Mouse (Mus musculus) layer of hippocampus, postnatal 25 days (tissue): ENCODE results near the gene Tekt3. TPM values are rescaled to one million over a fixed set of nuclear protein-coding genes. Genes with fewer than 3 reads are reported as not detected.
A peak's percentile ranks its signal among the peaks of the same experiment; 100 is the strongest.

Experiments
- DNase-seq, 2 experiments: peaks; one replicate each; pipeline ENCODE4 v3.0.0; 2022; ENCODE audit warnings: mixed read lengths in 2 of 2, low spot score in 1 of 2; ENCODE audit errors: extremely low spot score in 1 of 2
- total RNA-seq, 2 experiments: library from RNA; stranded (reverse); gene quantifications; 2 replicates each; pipeline ENCODE4 v1.2.3; 2021

Tekt3 gene
- total RNA-seq, 2 experiments from 2014 or later = 0.20 TPM; not detected in 1

GRCm38 (mm10) chr11:63122776-63123350 is 61.4 kb downstream of the Tekt3 start:
- DNase-seq = no peak

- no peak for DNase-seq
Observed at GRCm38 (mm10) chr11:63124316-63124715, 62.9 kb downstream of the Tekt3 start.

- no peak for DNase-seq
Observed at GRCm38 (mm10) chr11:63125832-63126456, 64.5 kb downstream of the Tekt3 start.

GRCm38 (mm10) chr11:63126976-63127375 is 65.5 kb downstream of the Tekt3 start:
- no peak for DNase-seq

- no peak for DNase-seq
Observed at GRCm38 (mm10) chr11:63127513-63127912, 66.1 kb downstream of the Tekt3 start.

DNA sequence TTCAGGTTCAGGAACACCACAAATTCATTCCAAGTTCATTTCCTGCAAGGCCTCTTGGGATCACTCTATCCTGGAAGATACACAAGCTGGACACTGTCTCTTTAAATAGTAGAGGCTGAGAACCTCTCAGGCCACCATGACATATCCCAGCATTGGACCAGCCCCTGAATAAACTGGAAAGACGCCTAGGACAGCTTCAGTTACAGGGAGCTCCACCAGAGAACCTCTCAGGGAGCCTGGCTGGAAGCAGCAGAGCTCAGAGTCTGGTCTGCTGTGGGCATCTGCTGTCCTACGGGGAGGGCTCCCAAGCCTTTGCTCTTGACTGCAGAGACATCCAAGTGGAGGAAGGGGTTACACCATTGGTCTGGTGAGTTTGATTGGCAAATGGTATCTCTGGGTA is 67.3 kb downstream of the Tekt3 start, which contains the start of gene Pmp22:
Gene Pmp22 (plus strand): TSS at position 199 of the 400 bp plus-strand sequence.
- no peak for DNase-seq

GRCm38 (mm10) chr11:63129375-63129774 is 67.9 kb downstream of the Tekt3 start:
- no peak for DNase-seq

DNA sequence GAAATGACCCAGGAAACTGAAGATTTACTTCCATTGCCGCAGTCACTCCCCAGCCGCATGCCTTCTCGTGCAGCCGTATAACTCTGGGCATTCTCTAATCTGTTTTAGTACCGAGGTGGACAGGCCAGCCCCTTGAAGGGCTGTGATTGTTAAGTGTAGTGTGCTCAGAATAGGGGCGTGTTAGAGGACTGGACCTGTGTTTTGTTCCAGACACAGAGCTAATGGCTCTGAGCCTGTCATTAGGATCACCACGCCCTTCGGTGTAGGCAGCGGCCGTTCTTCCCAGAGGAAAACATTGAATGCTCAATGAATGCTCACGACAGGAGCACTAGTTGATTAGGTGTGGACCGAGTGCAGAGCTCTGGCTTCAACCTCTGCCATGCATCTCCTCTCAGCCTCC is 68.4 kb downstream of the Tekt3 start:
- no peak for DNase-seq

DNA sequence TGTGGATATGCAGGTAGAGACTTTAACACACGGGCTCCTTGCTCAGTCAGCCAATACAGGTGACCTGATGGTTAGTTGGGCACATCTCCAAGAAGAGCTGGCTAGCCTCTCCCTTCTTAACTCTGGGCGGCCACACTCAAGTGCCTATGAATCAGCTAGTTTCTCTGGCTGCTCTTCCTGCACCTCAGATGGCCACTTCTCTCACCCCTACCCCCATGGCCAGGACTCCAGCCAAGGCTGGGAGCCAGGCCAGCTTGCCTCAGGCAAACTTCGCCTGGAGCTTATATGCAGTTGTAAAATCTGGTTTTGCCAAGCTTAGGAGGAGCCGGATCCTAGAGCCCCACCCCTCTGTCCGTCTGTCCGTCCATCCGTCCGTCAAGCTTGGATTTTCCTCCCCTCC is 69.0 kb downstream of the Tekt3 start:
- no peak for DNase-seq

DNA sequence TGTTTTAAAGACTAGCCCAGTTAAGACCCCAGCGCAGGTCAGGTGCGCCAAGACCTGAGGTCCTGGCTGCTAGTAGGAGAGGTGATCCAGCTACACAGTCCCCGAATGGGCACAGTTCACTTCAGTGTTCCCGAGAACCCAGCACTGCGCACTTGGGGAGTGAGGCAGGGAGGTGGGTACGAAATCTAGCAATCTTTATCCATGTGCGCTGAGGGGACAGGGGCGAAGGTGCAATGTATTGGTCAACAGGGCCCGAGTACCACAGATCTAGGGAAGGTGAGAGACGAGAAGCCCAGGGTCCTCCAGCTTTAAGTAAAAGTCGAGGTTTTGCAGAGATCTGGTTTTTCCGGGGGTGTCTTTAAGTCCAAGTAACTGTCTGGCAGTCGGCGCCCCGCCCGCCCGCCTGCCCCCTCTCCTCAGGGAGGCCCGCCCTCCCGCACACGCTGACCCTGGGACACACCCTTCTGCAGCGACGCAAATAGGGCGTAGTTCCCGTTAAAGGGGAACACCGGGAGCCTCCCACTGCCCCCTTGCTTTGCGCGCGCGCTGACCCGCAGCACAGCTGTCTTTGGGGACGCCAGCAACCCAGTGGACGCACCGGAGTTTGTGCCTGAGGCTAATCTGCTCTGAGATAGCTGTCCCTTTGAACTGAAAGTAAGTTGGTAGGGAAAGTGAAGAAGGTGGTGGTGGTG is 69.7 kb downstream of the Tekt3 start:
- DNase-seq = no peak

DNA sequence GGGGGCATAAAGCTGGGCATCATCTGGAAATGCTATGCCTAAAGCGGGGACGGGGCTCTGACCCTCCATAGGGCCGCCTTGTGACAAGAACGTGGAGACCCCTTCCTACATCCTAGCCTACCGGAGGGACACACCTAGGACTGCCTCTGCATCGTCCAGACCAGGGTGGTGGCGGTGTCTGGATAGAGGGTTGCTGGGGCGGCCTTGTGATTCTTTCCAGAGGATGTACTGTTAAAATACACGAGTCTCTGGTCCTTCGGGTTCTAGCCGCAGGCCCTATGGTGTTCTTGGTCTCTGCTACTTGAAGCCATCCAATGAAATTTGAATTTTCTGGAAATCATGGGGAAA is 70.2 kb downstream of the Tekt3 start:
- DNase-seq = no peak

DNA sequence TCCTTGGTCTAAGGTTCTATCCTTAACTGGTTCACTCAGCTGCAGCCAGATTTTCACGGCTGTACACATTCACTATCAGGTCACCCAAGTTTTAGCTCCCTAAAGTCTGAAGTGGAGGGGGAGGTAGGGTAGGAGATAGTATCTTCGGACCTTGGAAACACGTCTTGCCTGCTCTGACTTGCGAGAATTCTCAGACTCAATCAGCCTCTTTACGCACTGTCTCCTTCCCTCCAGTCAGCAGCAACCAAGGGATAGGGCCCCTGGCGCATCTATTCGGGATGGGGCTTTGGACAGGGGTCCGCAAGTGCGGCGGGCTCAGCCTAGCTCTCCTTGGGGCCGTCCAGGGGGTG is 70.7 kb downstream of the Tekt3 start:
- DNase-seq = no peak

DNA sequence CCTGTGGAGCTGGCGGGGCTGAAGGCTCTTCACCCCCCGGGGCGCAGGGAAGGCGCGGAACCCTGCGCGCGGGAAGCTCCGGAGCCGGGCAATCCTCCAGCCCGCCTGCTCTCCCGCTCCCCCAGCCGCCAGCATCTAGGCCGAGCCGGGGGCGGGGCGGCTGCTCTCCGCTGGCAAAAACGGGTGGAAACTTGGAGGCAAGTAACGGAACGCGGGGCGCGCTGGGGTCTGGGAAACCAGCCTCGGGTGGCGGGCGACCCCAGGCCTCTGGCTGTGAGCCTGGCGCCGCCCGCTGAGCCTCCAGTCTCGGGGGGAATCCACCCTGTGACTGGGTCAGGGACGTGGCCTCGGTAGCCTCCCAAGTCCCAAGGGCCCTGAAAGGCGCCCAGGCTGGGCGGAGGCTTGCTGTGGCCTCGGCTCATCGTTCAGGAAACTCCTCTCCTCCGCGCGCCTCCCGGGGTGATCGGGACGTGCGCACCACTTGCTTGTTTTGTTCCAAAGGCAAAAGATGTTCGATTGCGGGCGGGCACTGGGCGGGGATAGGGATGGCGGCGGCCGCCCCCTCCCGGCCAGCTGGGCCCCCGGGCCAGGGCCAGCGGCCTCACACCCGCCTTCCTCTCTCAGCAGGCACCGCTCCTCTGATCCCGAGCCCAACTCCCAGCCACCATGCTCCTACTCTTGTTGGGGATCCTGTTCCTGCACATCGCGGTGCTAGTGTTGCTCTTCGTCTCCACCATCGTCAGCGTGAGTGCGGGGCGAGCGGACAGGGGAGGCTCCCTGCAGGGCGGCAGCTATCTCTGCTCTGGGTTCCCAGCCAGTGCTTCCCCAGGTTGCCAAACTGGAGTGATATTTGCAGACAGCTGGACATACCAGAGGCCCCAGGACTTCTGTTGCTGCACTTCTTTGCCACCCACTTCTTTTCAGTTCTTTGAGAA is 71.3 kb downstream of the Tekt3 start:
- peak; percentile 50 to 51 for DNase-seq

- no peak for DNase-seq
Observed at GRCm38 (mm10) chr11:63134021-63134420, 72.6 kb downstream of the Tekt3 start.

DNA sequence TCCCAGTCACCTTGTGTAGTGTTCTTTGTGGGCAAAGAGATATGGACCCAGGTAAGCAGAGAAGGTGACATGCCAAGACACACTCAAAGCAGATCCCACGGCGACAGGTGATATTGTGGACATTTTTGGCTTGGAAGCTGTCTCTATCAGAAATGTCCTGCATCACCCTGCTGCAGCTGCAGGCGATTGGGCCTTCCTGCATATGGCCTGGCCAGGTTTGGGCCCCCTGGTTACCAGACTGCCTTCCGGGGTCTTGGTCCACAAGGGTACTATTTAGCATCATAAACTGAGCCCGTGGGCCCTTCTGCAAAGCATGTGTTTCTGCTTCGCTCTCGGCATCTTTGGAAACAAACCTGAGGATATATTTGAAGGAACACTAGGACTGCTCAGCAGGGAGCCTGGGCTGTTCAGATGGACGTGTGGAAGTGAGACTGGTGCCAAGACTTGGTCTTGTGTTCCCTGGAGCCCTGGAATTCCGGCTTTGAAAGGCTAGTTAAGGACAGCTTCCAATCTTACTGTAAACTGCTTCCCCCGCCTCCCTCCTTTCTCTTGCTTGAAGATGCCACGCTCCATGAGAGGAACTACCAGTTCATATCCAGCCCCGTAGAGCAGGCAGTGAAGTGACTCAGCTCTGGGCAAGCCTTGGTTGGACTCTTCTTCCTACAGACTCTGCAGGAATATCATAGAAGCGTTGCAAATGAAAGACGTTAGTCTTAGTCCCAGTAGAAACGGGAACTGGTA is 73.5 kb downstream of the Tekt3 start:
- no peak for DNase-seq

GRCm38 (mm10) chr11:63135622-63136021 is 74.2 kb downstream of the Tekt3 start:
- peak; percentile 94 to 99 for DNase-seq

DNA sequence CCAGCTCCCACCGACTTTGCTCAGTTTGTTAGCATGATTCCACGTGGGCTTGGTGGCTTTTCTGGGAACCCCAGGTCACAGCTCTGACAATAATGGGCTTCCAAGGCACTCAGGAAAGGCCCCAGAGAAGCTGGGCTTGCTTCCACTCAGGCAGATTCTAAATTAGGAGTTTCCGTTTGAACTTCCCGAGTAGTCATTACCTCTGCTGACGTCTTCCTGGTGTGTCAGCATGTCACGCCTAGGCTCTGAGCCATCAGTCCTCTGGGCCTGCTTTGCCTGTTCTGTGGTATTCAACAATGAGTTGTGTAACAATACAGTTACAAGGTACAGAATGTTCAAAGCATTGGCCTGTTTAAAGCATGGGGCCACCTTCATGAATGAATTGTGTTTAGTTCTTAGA is 74.8 kb downstream of the Tekt3 start:
- no peak for DNase-seq

DNA sequence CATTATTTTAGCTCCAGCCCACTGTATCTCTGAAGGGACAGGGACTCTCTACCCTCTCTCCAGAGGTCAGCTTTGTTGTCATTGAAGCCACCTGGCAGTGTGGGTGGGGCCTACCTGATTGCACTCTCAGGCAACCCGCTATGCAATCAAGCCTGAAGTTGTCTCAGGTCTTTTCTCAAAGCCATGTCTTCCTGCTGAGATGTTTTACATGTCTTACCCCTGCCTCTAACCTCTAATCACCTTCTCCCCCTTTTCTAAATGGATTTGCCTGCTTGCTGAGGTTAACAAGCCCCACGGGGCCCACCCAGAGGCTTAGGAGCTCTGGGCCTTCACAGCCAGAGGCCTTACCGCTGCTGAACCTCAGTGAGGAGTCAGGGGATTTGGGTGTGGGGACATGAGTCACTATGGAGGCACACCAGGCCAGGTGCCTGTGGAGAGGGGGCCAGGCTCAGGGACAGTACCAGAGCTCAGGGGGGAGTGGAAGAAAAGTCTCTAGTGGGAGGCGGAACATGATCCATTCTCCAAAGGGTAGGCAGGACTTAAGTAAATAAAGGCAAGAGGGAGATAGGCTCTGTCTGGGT is 75.5 kb downstream of the Tekt3 start:
- DNase-seq = no peak

DNA sequence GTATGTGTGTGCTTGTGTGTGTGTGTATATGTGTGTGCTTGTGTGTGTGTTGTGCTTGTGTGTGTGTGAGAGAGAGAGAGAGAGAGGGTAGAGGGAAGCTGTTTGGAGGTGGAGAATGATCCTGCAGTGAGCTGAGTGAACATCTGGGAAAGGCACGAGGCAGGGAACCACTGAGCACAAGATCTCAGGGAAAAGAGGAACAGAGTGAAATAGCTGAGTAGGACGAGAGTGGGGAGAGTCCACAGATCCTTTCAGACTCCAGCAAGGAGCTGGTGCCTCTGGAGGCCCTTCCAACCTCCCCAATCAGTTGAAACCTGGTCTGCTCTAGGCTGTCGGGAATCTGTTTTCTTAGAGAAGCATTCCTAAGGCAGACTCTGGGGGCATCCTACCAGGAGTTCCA is 77.3 kb downstream of the Tekt3 start:
- no peak for DNase-seq

DNA sequence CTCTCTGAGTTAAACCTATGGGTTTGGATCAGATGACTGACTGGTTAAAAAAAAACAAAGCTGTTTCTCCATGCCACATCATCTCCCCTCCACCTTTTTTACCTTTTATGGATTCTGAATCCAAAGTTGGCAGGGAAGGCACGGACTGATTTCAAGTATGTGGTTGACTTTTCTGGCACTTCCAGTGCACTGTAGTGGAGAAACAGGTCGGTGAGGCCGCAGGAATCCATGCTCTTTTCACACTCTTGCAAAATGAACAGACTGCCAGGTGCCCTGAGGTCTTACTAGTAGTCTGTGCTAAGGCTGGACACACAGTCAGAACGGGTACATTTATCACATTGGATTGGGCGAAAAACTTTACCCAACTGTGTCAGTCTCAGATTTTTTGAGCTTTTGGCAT is 80.9 kb downstream of the Tekt3 start:
- no peak for DNase-seq
